Mouse (Mus musculus) gastrocnemius, postnatal 25 days (tissue): Measurements from ENCODE around the gene Cers6. TPM values are rescaled to one million over a fixed set of nuclear protein-coding genes. Genes with fewer than 3 reads are reported as not detected.
A peak's percentile ranks its signal among the peaks of the same experiment; 100 is the strongest.

Experiments used
- DNase-seq: peaks from one replicate; pipeline ENCODE4 v3.0.0; 2022
- total RNA-seq, 2 experiments: library from RNA; stranded (reverse); gene quantifications; 1 replicate in 1 of 2; 2 replicates in 1 of 2; pipeline ENCODE4 v1.2.3; 2021

The Cers6 gene
- total RNA-seq, 2 experiments from 2014 or later: 1.7 to 2.5 TPM

DNA sequence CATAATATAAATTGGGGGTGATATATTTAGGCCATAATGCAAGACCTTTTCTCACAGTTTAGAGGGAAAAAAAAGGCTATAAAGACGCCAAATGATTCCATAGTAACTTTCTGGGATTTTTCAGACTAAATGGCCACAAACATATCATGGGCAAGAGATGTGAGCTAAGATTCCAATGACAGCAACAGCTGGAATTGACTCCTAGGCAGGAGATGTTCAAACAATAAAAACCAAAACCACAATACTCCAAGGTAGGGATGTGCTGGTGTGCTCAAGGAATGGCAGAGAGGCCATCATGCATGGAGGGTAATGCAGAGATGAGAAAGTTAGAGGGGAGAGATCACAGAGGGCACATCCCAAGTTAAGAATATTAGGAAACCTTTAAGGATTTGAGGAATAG, 257.8 kb downstream of the Cers6 start:
- no peak for DNase-seq

DNA sequence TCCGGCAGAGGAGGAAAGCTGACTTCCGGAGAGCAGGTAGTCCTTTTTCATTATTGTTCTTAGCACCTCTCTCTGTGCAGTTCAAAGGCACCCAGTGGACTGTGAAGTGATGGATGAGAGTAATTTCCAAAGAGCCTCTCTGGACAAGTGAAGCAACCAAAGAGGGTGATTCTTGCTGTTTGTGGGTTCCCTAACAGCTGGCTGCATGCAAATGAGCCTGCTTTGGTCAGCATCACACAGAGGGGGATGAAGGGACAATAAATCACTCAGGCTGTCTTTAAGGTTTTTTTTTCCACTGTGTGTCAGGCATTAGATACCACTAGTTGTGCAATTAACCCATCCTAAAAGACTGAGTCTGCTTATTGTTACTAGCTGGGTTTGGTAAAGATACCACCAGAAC, 258.5 kb downstream of the Cers6 start:
- no peak for DNase-seq

DNA sequence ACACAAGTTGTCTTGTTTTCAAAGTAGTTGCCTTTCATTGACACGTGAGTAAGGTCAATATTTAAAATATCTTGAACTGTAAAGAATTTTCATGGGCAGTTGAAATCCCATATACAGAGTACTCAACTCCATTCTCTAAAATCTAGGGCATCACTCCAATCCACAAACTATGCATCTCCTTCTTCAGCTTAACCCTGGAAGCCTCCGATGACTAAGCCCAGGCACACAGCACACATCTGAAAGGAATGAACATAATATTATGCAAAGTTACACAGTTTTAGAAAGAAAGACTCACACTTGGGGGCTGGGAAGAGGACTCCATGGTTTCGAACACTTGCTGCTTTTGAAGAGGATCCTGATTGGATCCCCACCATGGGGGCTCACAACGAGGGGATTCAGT, 260.4 kb downstream of the Cers6 start:
- no peak for DNase-seq

DNA sequence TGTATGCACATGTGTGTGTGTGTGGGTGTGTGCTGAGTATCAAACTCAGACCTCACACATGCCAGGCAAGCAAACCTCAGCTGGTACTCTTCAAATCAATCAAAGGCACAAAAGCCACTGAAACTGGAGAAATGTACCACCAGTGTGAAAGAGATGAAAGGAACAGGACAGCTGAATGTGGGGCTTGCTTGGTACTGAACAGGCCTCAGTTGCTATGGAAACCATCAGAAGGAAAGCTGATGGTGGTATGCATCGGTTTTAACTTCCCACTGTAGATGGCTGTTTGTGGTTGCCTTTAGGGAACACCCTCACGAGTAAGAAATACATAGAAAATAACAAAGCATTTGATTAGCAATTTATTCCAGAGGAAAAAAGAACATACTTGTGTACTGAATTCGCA, 264.2 kb downstream of the Cers6 start:
- no peak for DNase-seq

DNA sequence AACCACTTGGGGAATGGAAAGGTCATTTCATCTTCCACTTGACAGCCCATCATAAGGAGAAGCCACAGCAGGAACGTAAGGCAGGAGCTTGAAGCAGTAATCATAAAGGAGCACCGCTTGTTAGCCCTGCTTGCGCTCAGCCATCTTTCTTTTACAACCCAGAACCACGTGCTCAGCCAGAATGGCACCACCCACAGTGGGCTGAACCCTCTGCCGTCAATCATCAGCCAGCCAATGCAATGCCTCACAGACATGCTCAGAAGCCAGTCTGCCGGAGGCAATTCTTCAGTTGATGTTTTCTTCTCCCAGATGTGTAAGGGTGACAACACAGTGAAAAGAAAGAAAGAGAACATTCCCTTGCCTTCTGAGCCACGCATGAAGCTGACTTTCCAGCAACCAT, 267.1 kb downstream of the Cers6 start:
- DNase-seq: no peak

DNA sequence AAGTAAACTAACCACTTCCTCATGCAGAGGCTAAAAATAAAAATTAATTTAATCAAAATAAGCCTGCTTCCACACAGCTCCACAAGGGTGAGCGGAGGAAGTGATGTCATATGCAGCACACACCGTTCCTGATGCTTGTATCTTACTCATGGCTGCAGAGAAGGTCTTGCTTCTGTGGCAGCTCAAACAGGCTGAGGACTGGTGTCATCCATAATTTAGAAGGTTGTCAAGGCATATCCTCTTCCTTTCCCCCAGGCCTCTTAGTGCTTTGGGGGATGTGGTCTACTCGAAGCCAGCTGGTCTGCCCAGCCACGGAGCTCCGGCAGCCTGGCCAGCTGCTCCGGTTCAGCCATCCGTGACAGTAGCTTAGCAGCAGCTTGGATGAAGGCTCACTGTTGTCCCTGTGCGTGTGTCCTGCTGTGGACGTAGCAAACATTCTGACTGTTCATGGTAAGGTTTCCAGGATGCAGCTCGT, 267.7 kb downstream of the Cers6 start:
- DNase-seq: no peak

DNA sequence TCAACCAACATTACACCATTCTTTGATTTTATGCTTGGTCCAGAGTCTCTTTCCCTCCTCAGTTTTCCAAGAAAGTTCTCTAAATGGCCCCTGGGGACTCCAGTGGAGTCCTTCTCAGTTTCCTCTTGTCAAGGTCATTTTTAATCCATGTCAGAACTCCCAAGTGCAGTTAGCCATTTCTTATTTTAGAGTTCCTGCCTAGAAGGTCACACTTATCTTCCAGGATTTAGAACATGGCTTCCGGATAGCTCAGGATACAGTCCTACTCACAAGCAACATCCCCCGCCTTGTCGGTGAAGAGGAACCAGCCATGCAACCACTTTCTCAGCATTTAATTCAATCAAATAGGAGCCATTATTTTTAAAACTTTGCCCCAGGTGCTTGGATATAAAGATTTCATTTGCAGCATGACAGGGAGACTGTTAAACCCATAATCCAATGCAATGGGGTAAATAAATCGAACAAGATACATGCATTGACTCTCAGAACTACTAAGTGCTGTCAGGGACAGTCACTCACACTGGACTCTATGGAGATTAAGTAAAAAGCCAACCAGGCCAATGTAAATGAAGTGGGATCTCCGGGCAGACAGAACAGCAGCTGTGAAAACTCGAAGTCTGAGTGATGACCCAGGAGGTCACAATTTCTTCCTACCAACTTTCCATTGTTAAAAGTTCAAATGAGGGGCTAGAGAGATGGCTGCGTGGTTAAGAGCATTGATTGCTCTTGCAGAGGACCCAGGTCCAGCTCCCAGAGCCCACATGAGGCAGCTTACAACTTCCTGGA, 268.4 kb downstream of the Cers6 start:
- DNase-seq: no peak

DNA sequence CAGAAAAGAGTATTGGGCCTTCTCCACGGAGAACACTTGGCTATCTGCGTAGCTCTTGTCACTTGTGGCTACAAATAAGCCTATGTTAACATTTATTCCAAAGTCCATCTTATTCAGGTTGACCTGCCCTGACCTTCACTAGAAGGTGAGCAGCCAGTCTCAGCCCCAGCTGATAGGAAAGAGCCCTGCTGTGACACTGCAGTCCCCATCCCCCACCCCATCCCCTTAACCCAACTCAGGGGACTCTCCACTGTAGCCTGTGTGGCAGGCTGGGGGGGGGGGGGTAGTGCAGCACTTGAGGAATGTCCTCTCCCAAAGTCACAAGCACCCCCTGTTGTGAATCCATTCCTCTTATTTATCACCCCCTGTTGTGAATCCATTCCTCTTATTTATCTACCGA, 270.8 kb downstream of the Cers6 start:
- no peak for DNase-seq

DNA sequence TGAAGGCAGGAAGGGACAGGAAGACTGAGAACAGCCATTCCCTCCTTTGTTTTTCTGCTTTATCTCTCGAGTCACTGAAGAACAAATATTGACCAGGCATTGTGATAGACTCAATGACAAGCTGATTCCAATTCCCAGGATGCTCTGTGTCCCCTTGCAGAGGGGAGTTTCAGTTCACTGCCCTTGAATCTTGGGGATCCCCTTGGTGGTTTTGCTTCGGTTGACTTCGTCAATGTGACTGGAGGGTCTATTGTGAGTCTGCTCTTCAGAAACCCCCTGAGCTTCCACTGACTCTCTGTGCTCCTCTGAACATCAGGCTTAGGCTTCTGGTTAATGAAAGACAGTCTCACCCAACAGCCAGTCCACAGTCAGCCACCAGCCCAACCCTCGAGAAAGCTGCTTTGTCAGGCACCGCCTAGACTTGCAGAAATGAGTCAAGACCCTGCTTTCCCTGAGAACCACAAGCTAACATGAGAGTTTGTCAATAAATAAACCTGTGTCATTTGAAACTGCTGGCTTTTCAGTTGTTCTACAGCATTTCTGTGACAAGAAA, 271.3 kb downstream of the Cers6 start:
- DNase-seq: no peak

DNA sequence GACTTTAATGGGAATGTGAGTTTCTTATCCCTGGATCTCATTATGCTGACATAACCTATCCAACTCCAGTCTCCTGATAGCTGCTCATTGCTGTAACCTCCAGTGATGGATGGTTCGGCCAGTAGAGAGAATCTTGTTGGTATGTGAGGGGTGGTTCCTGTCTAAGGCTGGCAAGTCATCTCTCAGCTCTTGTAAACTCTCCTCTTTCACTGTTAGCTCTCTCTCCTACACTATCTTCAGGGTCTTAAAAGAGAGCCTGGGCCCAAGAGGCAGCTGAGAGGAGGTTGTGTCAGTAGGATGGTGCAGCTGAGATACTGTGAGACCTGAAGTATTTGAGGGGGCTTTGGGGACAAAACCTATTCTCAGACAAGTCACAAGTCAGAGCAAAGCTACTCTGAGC, 272.9 kb downstream of the Cers6 start:
- no peak for DNase-seq

DNA sequence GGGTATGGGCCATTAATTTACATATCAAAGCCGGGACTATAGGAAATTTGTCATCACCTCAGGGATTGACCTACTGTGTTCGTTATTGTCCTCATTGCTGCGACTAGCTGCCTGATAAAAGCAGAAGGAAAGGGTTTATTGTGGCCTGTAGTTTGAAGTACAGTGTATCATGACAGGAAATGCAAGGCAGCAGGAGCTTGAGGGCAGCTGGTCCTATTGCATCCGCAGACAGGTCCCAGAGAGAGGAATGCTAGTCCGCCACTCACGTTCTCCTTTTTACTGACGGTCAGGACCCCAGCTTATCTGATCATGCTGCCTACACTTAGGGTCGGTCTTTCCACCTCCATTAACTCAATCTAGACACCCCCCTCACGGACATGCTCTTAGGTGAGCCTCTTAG, 273.7 kb downstream of the Cers6 start:
- no peak for DNase-seq

DNA sequence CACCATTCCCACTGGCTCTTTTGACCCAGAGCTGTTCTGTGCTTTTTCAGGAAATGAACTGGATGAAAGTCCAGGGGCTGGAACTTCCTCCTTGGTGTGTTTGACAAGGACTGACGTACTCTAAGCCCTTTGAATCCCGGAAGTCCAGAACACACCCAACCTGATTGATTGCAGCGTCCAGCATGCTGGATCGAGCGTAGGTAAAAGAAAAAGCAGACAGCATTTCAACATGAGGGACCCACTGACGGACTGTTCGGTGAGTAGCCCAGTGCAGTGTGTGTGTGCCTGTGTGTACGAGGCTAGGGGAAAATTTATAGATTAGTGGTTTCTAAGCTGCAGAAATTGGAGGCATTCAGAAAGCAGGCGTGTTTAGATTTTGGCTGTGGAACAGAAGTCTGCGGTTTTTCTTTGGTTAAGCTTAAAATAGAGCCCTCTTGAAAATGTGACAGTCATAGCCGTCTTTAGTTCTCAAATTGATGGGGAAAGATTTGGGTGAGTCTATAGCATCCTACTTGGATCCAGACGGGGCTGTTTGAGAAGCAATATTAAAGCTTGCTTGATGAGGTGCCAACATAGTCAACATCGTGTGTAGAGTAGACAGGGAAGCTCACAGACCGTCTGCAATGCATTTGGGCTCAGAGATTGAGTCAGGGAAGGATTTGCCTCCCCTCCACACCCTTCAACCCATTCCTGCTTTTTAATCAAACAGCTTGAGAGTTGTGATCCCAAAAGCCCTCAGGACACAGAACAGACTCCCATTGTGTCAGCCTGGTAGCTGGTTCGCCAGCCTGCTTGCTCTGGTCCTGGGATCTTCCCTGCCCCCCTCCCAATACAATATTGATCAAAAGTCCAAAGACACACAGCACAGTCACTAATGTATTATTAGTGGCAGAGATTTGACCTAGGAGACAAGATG, 274.7 kb downstream of the Cers6 start, which contains the start of gene Nostrin:
Nostrin (plus strand) TSS at position 140 of the 916 bp plus-strand sequence.
- DNase-seq: no peak

DNA sequence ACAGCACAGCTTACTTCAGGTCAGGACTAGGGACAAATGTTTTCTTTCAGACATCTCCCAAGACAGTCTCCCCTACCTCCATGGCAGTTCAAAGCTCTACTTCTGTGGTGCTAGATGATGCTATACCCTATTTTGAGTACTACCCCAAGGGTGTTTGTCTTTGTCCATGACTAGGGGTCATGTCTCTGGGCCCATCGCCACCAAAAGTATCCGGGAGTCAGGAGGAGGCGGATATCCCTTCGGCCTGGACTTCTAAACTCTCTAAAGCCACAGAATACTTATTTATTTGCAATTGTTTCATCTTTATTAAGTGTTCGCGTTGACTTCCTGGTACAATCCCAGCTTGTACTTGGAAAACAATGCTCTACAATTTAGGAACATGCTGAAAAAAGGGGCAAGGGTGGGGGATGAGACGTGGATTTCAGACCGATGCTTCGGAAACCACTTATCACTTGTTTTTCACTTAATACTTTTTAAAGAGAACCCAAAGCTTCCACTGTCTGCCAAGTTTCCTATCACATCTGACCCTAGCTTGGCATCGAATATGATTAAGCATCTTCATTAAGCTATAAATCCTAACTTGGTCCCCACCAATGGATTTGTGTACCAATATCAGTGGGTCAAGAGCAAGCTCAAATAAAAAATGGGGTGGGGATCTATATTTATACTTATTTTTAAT, 276.3 kb downstream of the Cers6 start:
- DNase-seq: no peak

DNA sequence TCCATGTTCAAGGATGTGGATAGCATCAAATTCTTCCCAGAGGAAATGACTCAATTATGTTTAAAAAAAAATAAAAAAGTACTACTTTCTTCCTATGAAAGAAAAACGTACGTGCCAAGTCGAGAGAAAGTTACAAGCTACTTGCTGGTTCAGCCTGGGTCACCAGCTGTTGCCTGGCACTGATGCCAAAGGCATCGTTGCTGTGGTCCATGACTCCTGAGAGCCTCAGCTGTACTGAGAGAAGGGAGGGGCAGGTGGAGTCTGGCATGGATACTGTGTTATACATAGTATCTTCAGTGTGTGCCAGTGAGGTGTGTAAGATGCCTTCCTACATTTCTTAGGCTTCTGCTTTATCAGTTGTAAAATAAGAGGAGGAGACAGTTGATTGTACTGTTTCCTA, 277.5 kb downstream of the Cers6 start:
- no peak for DNase-seq

DNA sequence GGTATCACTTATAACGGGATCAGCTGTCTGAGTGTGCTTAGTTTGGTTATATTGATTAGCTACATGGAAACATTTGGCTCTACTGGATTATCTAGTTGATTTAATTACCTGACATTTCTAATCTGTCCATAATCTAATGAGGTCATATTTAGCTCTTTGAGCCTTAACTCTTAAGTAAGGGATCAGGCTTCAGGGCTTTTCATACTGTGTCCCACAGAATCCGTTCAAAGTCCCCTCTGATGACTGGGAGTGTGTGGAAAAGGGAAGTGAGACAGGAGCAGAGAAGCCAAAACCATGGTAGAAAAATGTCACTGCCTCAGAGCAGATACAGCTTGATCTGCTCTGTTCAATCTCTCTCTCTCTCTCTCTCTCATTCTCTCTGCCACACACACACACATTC, 279.0 kb downstream of the Cers6 start:
- DNase-seq: no peak

DNA sequence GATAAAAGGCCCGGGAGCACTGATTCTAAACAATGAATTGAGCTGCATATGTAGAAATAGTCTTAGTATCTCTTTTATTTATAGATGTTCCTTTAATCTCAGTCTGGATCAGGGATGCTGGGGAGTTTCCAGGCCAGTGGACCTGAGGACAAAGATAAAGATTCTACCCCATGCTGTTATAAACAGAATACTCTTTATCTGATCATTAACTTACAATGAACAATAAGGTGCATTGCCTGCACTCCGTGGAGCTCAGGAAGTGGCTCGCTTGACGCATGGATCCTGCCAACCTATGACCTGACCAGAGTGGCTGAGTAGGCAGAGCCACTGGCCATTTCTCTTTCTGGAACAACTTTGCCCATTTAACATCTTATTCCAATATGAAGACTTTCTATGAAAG, 279.6 kb downstream of the Cers6 start:
- no peak for DNase-seq

DNA sequence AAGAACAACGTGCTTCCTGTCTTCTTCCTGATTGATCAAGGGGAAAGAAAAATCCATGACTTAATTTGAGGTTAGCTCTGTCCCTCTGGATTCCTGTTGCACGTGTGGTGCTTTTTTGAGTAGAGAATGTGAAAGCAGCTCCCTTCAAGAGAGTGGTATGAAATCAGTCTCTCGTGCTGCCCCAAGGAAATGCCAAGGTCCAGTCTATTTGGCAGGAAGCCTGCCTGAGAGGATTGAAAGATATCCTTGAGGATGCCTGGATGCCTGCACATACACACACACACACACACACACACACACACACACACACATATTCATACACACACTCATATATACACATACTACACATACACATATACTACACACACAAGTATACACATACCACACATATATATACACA, 287.4 kb downstream of the Cers6 start:
- DNase-seq: no peak

DNA sequence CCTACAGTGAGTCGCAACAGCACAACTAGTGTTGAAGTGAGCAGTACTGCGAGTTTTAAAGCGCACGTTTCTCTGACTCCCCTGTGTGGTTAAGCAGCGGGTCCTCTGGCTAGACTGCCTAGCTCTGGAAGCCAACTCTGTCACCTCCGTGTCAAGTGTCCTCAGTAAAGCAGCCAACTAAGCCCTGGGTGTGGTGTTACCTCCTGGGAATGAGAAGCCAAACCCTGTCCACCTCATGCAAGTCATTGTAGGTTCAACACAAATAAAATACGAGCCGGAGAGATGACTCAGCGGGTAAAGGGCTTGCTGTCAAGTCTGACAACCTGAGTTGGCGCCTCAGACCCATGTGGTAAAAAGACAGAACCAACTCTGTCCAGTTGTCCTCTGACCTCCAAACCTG, 287.9 kb downstream of the Cers6 start:
- DNase-seq: no peak

DNA sequence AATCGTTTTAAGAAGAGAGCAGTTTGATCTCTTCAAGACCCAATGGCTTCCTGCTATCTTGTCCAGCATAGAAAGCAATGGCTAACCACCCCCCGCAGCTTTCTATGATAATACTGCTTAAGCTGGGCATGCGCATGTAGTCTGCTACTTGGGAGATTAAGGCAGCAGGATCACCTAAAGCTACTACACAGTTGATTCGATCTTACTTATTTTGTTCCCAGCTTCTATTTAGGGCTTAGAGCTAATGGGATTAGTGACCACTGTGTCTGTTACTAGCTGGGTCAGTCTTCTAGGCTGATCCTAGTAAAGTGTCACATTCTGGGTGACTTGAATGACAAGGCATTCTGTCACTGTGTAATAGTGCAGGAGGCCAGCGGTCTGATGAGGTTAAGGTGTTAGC, 289.6 kb downstream of the Cers6 start:
- DNase-seq: no peak

DNA sequence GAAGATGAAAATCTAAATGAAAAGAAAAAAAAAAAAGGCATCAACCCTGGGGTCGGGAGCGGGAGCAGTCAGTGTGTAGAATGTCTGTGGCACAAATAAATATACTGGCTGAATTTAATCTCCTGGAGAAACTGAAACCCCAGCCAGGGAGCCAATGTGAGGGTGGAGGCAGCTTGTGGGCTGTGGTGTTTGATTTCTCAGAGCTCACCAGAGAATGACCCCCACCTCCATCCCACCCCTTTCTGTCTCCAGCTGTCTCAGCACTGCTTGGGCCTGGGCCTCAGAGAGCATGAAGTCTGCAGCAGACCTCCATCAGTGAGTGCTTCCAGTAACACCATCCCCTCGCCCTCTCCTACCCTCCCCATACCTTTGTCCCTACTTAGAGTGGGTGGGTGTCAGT, 294.6 kb downstream of the Cers6 start:
- peak; percentile 7 for DNase-seq

DNA sequence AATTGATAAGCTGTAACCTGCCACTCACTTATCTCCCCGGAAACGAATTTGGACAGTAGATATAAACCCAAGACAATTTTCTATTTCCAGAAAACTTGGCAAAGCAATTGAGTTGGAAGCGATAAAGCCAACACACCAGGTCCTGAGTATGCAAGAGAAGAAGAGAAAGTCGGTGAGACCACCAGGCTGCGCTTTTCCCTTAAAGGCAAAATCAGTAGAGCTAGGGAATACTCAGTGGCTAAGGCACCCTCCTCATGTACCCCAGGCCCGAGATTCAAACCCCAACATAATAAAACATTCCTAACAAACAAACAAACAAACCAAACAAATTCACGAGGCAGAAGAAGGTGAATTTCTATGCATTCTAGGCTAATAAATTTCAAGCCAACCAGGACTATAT, 295.0 kb downstream of the Cers6 start:
- no peak for DNase-seq

DNA sequence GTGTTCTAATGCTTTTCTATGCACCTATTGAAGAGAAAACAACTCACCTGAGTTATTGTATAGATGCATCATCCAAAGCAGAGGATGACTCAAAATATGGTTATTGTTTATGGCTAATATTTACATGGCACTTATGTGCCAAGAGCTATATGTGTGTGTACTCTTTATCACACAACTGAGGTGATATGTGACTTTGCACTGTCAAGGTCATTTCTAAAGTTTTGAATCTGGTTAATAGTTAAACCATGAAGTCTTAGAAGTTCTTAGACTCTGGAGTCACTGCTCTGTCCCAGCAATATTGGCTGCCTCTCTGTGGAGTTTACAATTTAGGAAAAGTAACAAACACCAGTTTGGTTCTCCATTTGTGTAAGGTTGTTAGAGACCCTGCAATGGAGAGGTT, 297.7 kb downstream of the Cers6 start:
- no peak for DNase-seq
